Mouse (Mus musculus) myocyte (in vitro differentiated cells): ENCODE results near the gene Ntrk2. TPM values are rescaled to one million over a fixed set of nuclear protein-coding genes. Genes with fewer than 3 reads are reported as not detected.

Source experiments
- H3K27me3 ChIP-seq: one replicate; pipeline ENCODE4 v1.6.1; 2011; ENCODE audit not compliant: control insufficient read depth, insufficient read depth, insufficient read length
- H3K36me3 ChIP-seq: one replicate; pipeline ENCODE4 v1.6.1; 2011; ENCODE audit not compliant: control insufficient read depth, insufficient read depth
- H3K4me2 ChIP-seq: one replicate; pipeline ENCODE4 v1.6.1; 2011; ENCODE audit warnings: low read depth, control low read depth
- H3K4me3 ChIP-seq: one replicate; pipeline ENCODE4 v1.5.1; 2011; ENCODE audit warnings: mild to moderate bottlenecking, control low read depth, moderate library complexity
- H3K79me2 ChIP-seq: one replicate; pipeline ENCODE4 v1.6.1; 2011; ENCODE audit not compliant: control insufficient read depth, insufficient read depth
- H3ac ChIP-seq: one replicate; pipeline ENCODE4 v1.6.1; 2011; ENCODE audit not compliant: control insufficient read depth, insufficient read length
- CEBPB ChIP-seq: IDR thresholded peaks from 2 replicates; pipeline ENCODE4 v1.6.1; 2011; ENCODE audit warnings: mild to moderate bottlenecking, moderate library complexity; ENCODE audit not compliant: poor library complexity, insufficient read depth, severe bottlenecking
- E2F4 ChIP-seq: IDR thresholded peaks from one replicate; pipeline ENCODE4 v1.6.1; 2011; ENCODE audit warnings: mild to moderate bottlenecking, control low read depth, moderate library complexity; ENCODE audit not compliant: insufficient read depth
- MAX ChIP-seq: IDR thresholded peaks from one replicate; pipeline ENCODE4 v1.6.1; 2011; ENCODE audit warnings: low read depth, mild to moderate bottlenecking, control low read depth
- MYOD1 ChIP-seq, 3 experiments: IDR thresholded peaks; one replicate each; pipeline ENCODE4 v1.6.1; 2011; ENCODE audit warnings: control low read depth in 2 of 3, low read depth in 2 of 3, mild to moderate bottlenecking in 2 of 3, moderate library complexity in 1 of 3; ENCODE audit not compliant: insufficient read length in 2 of 3, control insufficient read depth in 1 of 3
- MYOG ChIP-seq, 3 experiments: IDR thresholded peaks; one replicate each; pipeline ENCODE4 v1.6.1; 2011; ENCODE audit warnings: control low read depth in 2 of 3, low read depth in 2 of 3, mild to moderate bottlenecking in 2 of 3; ENCODE audit not compliant: insufficient read length in 2 of 3, control insufficient read depth in 1 of 3, insufficient read depth in 1 of 3
- POLR2A ChIP-seq: IDR thresholded peaks from one replicate; pipeline ENCODE4 v1.6.1; 2011; ENCODE audit warnings: low read depth, mild to moderate bottlenecking, control low read depth, moderate library complexity; ENCODE audit not compliant: insufficient read length
- POLR2AphosphoS2 ChIP-seq: IDR thresholded peaks from one replicate; pipeline ENCODE4 v1.6.1; 2011; ENCODE audit warnings: low read depth, control low read depth; ENCODE audit not compliant: insufficient read length
- REST ChIP-seq: IDR thresholded peaks from one replicate; pipeline ENCODE4 v1.6.1; 2011; ENCODE audit warnings: mild to moderate bottlenecking, control low read depth, moderate library complexity; ENCODE audit not compliant: insufficient read depth, insufficient read length
- SRF ChIP-seq: IDR thresholded peaks from one replicate; pipeline ENCODE4 v1.6.1; 2011; ENCODE audit warnings: low read depth; ENCODE audit not compliant: control insufficient read depth, insufficient read length
- TCF12 ChIP-seq: IDR thresholded peaks from one replicate; pipeline ENCODE4 v1.6.1; 2011; ENCODE audit warnings: mild to moderate bottlenecking, control low read depth; ENCODE audit not compliant: poor library complexity, insufficient read depth, severe bottlenecking
- TCF3 ChIP-seq: IDR thresholded peaks from one replicate; pipeline ENCODE4 v1.6.1; 2011; ENCODE audit warnings: low read depth, control low read depth; ENCODE audit not compliant: insufficient read length
- USF1 ChIP-seq: IDR thresholded peaks from one replicate; pipeline ENCODE4 v1.6.1; 2011; ENCODE audit warnings: low read depth, mild to moderate bottlenecking, control low read depth, moderate library complexity
- polyA plus RNA-seq: library from polyadenylated mRNA; unstranded; fragments of >200 nt; fragmentation: generic; extraction: Trizol; gene quantifications from one replicate; pipeline ENCODE4 v1.2.1, GENCODE M21; 2012; ENCODE audit warnings: missing spikeins

Gene Ntrk2
- polyA plus RNA-seq, 1 experiment = not detected

DNA sequence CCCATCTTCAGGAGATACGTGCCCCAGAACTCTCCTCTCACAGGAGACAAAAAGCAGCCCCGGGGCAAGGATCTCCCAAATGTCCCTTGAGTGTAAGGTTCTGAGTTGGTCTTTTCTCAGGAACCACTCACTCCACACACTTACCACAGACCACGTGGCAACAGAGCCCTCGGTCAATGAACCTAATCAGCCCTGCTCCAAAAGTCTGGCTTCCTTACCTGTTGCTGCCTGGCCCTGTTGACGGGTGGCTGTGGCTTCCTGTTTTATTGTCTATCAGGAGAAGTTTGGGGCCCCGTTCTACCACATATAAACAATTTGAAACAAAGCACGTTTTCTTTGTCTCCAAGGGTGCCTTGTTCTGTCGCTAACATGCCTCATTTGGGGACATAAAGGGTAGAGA lies 357.6 kb downstream of the Ntrk2 start:
- no peak overlapping the region for H3K4me2 ChIP-seq
- TF ChIP-seq USF1 (no peak), SRF (no peak), MAX (no peak), POLR2A (no peak), TCF3 (no peak)
- H3K36me3 ChIP-seq = no peaks in the 10 kb centered on the region
- H3K27me3 ChIP-seq = no peaks in the 10 kb centered on the region
- no peaks in the 10 kb centered on the region for H3K79me2 ChIP-seq
- H3ac ChIP-seq = no peak overlapping the region
- H3K4me3 ChIP-seq = no peak overlapping the region

DNA sequence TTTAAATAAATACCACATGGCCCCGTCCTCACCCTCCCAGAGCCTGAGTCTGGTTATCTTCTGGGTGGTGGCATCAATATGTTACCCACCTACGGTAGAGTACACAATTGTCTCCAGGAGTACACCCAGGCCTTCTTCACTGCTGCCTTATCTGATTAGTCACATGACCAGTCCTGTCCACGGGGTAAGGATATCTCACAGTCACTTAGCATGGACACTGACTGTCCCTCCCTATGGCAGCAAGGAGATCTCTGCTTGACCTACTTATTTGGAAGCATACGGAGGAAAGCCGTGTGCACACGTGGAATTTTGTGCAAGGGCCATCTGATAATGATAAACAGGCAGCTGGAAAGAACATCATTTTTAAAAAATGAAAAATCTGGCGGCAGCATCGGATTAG lies 367.5 kb downstream of the Ntrk2 start:
- no peaks in the 10 kb centered on the region for H3K79me2 ChIP-seq
- no peak overlapping the region for H3ac ChIP-seq
- no peak overlapping the region for H3K4me2 ChIP-seq
- TF ChIP-seq REST (no peak), TCF3 (no peak), POLR2AphosphoS2 (no peak), MAX (no peak), MYOG (IDR thresholded peaks at IDR 0.05; ENCODE audit: control insufficient read depth in 1 of 3, insufficient read depth in 1 of 3, insufficient read length in 2 of 3, low read depth in 2 of 3) (no peak), TCF12 (no peak), MYOD1 (IDR thresholded peaks at IDR 0.05; ENCODE audit: control insufficient read depth in 1 of 3, insufficient read length in 2 of 3, low read depth in 2 of 3) (no peak), CEBPB (no peak), E2F4 (no peak), USF1 (no peak), SRF (no peak), POLR2A (no peak)
- no peak overlapping the region for H3K4me3 ChIP-seq
- H3K36me3 ChIP-seq = no peaks in the 10 kb centered on the region
- H3K27me3 ChIP-seq = no peaks in the 10 kb centered on the region

DNA sequence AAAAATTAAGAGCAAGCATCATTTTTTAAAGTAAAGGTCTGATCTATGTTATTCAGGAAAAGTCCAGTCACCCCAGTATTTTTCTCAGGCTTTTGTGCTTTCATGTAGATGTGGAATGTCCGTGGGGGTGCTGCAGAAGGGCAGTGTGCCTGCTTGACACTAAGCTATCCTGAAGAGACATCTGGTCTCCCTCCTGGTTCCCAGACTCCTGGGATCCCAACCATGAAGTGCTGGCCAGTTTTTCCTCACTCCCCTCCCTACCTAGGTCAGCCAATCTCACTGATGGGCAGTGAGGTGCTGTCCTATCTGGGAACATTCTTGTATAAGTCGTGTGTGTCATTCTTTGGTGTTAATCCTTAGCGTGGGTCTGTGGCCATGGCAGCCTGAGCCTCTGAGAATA lies 369.7 kb downstream of the Ntrk2 start:
- no peaks in the 10 kb centered on the region for H3K36me3 ChIP-seq
- H3K4me3 ChIP-seq = no peak overlapping the region
- no peaks in the 10 kb centered on the region for H3K27me3 ChIP-seq
- TF ChIP-seq MAX (no peak), REST (no peak), POLR2AphosphoS2 (no peak), USF1 (no peak), TCF3 (no peak), MYOD1 (IDR thresholded peaks at IDR 0.05; ENCODE audit: control insufficient read depth in 1 of 3, insufficient read length in 2 of 3, low read depth in 2 of 3) (no peak), POLR2A (no peak), SRF (no peak), E2F4 (no peak), CEBPB (no peak), MYOG (IDR thresholded peaks at IDR 0.05; ENCODE audit: control insufficient read depth in 1 of 3, insufficient read depth in 1 of 3, insufficient read length in 2 of 3, low read depth in 2 of 3) (no peak)
- no peak overlapping the region for H3ac ChIP-seq
- H3K79me2 ChIP-seq = no peaks in the 10 kb centered on the region
- no peak overlapping the region for H3K4me2 ChIP-seq

DNA sequence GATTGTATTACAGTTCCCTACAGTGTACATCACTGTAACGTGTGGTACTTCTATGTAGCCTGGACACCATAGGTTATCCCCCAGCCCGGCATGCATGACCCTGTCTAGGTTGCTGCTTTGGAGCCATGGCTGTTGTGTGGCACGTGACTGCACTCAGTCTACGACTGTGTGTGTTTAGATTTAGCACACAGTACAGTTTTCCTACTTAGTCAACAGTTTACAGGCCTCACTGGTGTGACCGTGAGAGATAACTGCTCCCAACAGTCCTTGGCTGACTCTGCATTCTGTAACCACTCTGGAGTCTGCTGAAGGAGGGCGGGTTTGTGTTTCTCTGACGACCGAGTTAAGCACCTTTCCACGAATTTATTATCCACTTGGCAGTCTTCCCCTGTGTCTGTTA lies 370.1 kb downstream of the Ntrk2 start:
- Histone ChIP-seq H3K27me3 (no peaks in the 10 kb centered on the region), H3K79me2 (no peaks in the 10 kb centered on the region), H3ac (no peak overlapping the region), H3K4me3 (no peak overlapping the region), H3K4me2 (no peak overlapping the region), H3K36me3 (no peaks in the 10 kb centered on the region)
- TF ChIP-seq CEBPB = no peak
- TF ChIP-seq MYOD1 (IDR thresholded peaks at IDR 0.05; ENCODE audit: control insufficient read depth in 1 of 3, insufficient read length in 2 of 3, low read depth in 2 of 3) = no peak
- TF ChIP-seq POLR2A = no peak
- TF ChIP-seq POLR2AphosphoS2 = no peak
- TF ChIP-seq REST = no peak
- TF ChIP-seq MYOG (IDR thresholded peaks at IDR 0.05; ENCODE audit: control insufficient read depth in 1 of 3, insufficient read depth in 1 of 3, insufficient read length in 2 of 3, low read depth in 2 of 3) = no peak
- no peak for TF ChIP-seq TCF12
- no peak for TF ChIP-seq TCF3
- TF ChIP-seq SRF = no peak
- no peak for TF ChIP-seq E2F4
- TF ChIP-seq USF1 = no peak
- TF ChIP-seq MAX = no peak

DNA sequence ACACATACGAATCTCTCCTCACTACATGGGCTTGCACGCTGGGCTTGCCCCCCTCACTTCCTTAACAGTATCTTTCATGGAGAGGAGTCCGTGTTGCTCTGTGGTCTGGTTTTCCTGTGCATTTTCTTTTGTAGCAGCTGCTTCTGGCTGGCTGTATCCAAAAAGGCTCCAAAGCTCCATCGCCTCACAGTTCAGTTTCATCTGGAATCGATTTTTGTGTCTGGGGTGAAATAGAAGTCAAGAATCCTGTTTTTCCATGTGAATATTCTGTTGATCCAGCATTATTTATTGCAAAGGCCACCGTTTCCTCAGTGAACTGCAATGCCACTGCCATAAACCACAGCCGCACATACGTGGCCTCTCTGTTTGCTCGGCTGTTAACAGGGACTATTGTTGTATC lies 370.6 kb downstream of the Ntrk2 start:
- Histone ChIP-seq H3K4me3 (no peak overlapping the region), H3K36me3 (no peaks in the 10 kb centered on the region), H3ac (no peak overlapping the region), H3K27me3 (no peaks in the 10 kb centered on the region), H3K79me2 (no peaks in the 10 kb centered on the region), H3K4me2 (no peak overlapping the region)
- TF ChIP-seq REST = no peak
- TF ChIP-seq MYOG (IDR thresholded peaks at IDR 0.05; ENCODE audit: control insufficient read depth in 1 of 3, insufficient read depth in 1 of 3, insufficient read length in 2 of 3, low read depth in 2 of 3) = no peak
- no peak for TF ChIP-seq POLR2AphosphoS2
- no peak for TF ChIP-seq TCF3
- no peak for TF ChIP-seq MYOD1 (IDR thresholded peaks at IDR 0.05; ENCODE audit: control insufficient read depth in 1 of 3, insufficient read length in 2 of 3, low read depth in 2 of 3)
- TF ChIP-seq SRF = no peak
- no peak for TF ChIP-seq TCF12
- no peak for TF ChIP-seq POLR2A
- TF ChIP-seq CEBPB = no peak
- no peak for TF ChIP-seq USF1
- TF ChIP-seq MAX = no peak
- TF ChIP-seq E2F4 = no peak
